Mouse (Mus musculus): ENCODE measurements at regions not wholly inside any gene's neighbourhood (a gene's known extent, or its start where the extent isn't known, plus 50 kb on each side); places are given as distances from the start of the nearest gene placed in this dataset.
"Not testable (repeated sequence)": the region's sequence is repeated elsewhere in the genome, so short reads cannot be mapped to it uniquely, and the experiment has no call there.

DNA sequence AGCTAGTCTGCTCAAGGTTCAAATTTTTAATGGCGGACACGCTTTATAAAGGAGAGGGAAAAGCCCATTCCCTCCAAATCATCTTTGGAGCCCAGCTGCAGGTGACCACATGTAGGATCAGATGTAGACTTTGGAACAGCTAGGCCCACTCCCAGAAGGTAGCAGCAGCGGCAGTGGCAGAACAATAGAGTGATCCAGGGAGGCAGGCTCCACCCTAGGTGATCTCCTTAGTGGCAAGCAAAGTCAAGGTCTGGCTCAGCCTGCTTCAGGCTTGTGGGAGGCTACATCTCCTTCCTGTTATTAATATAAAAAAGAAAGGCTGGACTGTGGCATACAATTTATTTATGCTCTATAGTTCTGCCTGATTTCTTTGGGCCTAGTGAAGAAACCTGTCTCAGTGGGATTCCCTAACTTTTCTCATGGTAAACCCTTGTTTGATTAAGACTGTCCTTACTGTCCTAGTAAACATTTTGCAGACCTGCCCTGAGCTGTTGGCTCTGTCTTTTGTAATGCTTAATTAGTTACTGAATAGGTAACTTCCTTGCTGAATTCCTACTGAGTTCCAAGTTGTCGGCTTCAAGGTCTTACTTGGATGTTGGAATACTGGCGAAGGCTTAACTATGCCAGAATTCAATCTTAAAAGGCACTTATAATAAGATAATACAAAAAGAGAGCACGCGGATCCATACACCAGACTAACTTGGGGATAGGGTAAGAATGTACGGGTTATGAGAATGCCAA, 169.6 kb downstream of the Car2 start:
- not testable (repeated sequence) for H3K9me3 ChIP-seq; H3K4me1 ChIP-seq; H3K27me3 ChIP-seq (ENCODE audit: insufficient read depth, poor library complexity, severe bottlenecking); DNase-seq (ENCODE audit: low spot score); H3K27ac ChIP-seq; H3K36me3 ChIP-seq; H3K4me3 ChIP-seq
- 87% methylated on average over 8 of the region's 8 CpGs for WGBS

DNA sequence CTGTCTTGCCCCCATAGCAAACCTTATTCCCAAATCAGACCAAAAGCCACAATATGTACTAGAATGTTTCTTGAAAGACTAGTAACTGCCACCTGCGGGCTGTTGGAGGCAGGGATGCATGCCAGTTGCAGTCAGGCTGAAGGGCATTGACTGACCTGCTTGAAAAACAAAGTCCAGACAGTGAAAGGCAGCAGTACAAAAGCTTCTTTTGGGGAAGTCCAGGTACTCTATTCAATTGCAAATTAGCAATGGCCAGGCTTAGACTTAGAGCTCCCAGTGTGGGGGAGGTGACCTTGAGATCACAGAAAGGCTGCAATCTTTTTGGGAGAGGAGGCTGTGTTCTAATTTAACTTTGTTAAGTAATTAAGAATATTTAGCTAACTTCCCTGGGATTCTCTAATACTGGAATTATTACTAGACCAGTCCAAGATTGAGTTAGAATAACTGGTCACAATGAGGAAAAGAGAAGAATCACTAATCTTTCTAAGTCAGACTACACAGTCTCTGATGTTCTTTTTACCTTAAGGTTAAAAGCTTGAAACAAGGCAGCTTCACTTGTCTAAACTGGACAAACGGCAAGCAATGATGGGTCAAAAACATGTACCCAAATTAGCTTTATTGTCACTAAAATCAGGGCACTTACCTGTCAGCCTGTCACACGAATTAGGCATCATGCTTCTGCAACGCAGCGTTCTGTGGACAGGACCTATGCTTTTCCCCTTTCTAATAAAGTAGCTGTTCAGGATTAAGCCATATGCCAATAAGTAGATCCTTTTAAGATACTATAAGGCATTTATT, 170.9 kb downstream of the Car2 start:
- H3K27ac ChIP-seq; DNase-seq (ENCODE audit: low spot score); H3K4me1 ChIP-seq; H3K4me3 ChIP-seq; H3K27me3 ChIP-seq (ENCODE audit: insufficient read depth, poor library complexity, severe bottlenecking); H3K9me3 ChIP-seq; H3K36me3 ChIP-seq: not testable (repeated sequence)
- WGBS = 88% methylated on average over 5 of the region's 5 CpGs

DNA sequence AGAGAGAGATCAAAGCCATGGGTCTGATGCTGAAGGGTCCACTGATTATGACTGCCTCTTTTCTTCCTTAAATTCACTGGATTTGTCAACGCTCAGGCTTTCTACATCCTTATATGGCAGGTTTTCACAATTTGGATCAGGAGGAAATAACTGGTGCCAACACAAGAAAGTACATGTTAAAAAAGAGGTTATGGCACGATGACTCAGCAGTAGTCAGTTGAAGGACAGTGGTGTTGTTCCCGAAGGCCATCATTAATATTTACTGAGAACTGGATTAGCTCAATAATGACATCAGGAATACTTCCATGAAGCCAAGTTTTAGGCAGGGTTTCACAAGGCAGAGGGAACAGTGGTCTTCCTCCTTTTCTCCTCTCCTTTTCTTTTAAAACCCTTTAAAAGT, 179.6 kb downstream of the Car2 start:
- Histone ChIP-seq H3K27me3 (ENCODE audit: insufficient read depth, poor library complexity, severe bottlenecking) (no peaks in the 10 kb centered on the region), H3K4me3 (no peak overlapping the region), H3K4me1 (no peaks in the 10 kb centered on the region), H3K36me3 (no peaks in the 10 kb centered on the region), H3K9me3 (no peaks in the 10 kb centered on the region), H3K27ac (no peak overlapping the region)
- no peak for DNase-seq (ENCODE audit: low spot score)
- WGBS = 84% methylated on average over 3 of the region's 3 CpGs

GRCm38 (mm10) chr3:15068256-15068655, 182.2 kb downstream of the Car2 start:
- H3K4me1 ChIP-seq = no peaks in the 10 kb centered on the region
- no peaks in the 10 kb centered on the region for H3K27me3 ChIP-seq (ENCODE audit: insufficient read depth, poor library complexity, severe bottlenecking)
- no peak overlapping the region for H3K4me3 ChIP-seq
- H3K27ac ChIP-seq = no peak overlapping the region
- no peaks in the 10 kb centered on the region for H3K9me3 ChIP-seq
- 65% methylated on average over 3 of the region's 3 CpGs for WGBS
- no peak for DNase-seq (ENCODE audit: low spot score)
- no peaks in the 10 kb centered on the region for H3K36me3 ChIP-seq

- no peaks in the 10 kb centered on the region for H3K4me1 ChIP-seq
- H3K4me3 ChIP-seq = no peak overlapping the region
- H3K27ac ChIP-seq = no peak overlapping the region
- WGBS = 69% methylated on average over 6 of the region's 6 CpGs
- no peaks in the 10 kb centered on the region for H3K27me3 ChIP-seq (ENCODE audit: insufficient read depth, poor library complexity, severe bottlenecking)
- DNase-seq (ENCODE audit: low spot score) = no peak
- H3K36me3 ChIP-seq = no peaks in the 10 kb centered on the region
- no peaks in the 10 kb centered on the region for H3K9me3 ChIP-seq
These were observed 185.2 kb downstream of the Car2 start for GRCm38 (mm10) chr3:15071030-15071883.

GRCm38 (mm10) chr3:15073405-15073804, 187.3 kb downstream of the Car2 start:
- Histone ChIP-seq H3K36me3 (no peaks in the 10 kb centered on the region), H3K9me3 (no peaks in the 10 kb centered on the region), H3K27ac (no peak overlapping the region), H3K4me1 (no peaks in the 10 kb centered on the region), H3K27me3 (ENCODE audit: insufficient read depth, poor library complexity, severe bottlenecking) (no peaks in the 10 kb centered on the region), H3K4me3 (no peak overlapping the region)
- WGBS = 81% methylated on average over 2 of the region's 2 CpGs
- DNase-seq (ENCODE audit: low spot score) = no peak

DNA sequence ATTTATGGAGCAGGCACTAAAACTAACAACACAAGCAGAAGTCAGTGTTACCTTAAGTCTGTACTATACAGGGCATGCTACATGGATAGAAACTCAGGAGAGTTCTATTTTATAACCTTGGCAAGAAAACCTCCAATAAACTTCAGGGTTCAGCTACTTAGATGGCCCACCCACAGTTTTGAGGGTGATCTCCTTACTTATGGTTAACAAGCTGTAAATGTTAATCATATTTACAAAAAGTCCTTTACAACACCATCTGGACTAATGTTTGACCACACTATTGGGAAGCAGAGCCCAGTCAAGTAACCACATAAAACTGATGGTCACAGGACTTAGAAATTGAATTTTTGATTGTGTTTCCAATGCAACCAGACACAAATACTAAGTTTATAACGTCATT, 187.8 kb downstream of the Car2 start:
- WGBS = 58% methylated on average over 1 of the region's 1 CpGs
- no peak for DNase-seq (ENCODE audit: low spot score)
- Histone ChIP-seq H3K27ac (no peak overlapping the region), H3K9me3 (no peaks in the 10 kb centered on the region), H3K27me3 (ENCODE audit: insufficient read depth, poor library complexity, severe bottlenecking) (no peaks in the 10 kb centered on the region), H3K4me3 (no peak overlapping the region), H3K36me3 (no peaks in the 10 kb centered on the region), H3K4me1 (no peaks in the 10 kb centered on the region)

DNA sequence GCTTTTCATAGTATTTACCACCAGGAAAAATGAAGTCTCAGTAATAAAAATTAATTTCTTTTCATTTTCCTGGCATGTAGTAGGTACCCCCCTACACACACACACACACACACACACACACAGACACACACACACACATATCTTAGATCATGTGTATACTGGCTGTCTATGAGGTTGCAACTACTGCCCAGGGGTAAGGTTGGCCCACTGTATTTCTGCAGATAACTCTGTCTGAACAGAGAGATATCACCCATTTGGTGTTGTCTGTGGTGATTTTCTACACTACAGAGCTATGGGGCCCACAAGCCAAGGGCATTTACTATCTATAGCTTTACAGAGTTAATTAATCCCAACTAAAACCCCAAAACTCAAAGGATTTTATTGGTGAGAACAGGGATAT, 188.9 kb downstream of the Car2 start:
- Histone ChIP-seq H3K27me3 (ENCODE audit: insufficient read depth, poor library complexity, severe bottlenecking) (no peaks in the 10 kb centered on the region), H3K27ac (no peak overlapping the region), H3K4me3 (no peak overlapping the region), H3K4me1 (no peaks in the 10 kb centered on the region), H3K36me3 (no peaks in the 10 kb centered on the region), H3K9me3 (no peaks in the 10 kb centered on the region)
- no peak for DNase-seq (ENCODE audit: low spot score)

DNA sequence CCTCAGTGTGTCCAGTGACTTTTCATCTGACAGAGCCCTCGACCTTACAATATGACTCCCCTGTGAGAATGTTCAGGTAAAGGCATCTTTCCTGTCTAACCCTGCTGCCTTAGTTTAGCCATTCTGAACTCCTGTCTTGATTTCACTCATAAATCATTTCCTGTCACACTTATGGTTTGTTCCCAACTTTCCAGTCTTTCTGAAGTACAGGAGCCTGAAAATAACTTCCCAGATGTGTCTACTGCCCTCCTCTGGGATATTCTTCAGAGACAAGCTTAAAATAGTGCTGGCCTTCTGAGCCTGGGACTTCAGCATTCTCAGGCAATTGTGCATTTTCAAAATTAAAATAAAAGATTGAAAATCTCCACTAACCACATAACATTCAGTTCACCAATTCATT, 204.1 kb downstream of the Car2 start:
- DNase-seq (ENCODE audit: low spot score) = no peak
- Histone ChIP-seq H3K4me1 (no peaks in the 10 kb centered on the region), H3K9me3 (no peaks in the 10 kb centered on the region), H3K27ac (no peak overlapping the region), H3K36me3 (no peaks in the 10 kb centered on the region), H3K4me3 (no peak overlapping the region), H3K27me3 (ENCODE audit: insufficient read depth, poor library complexity, severe bottlenecking) (no peaks in the 10 kb centered on the region)
- WGBS = 73% methylated on average over 1 of the region's 1 CpGs

DNA sequence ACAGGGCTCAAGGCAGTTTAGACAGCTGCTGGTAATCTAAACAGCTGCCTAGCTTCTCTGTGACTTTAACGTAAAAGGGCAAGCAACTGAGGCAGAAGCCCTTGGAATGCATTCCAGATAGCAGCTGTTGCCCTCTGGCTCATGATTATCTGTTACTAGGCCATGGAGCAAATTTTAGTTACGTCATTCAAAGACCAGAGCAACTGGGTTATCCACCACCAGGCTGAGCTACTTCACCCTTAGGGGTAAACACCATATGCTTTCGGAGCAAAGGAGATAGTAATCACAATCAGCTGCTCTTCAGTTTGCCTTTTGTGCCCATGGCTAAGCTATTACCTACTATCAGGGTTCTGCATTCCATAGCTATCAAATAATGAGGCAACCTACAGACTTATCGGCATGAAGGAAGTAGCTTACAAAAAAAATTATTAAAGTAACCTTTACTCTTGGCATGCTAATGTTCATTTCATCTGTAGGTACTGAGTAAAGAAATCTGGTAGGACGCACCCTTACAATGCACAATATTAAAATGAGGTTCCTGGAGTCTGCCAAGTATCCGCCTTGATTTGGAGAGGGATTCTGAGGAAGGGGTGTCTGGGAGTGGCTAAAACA, 212.2 kb downstream of the Car2 start:
- 42% methylated on average over 6 of the region's 6 CpGs for WGBS
- no peak for DNase-seq (ENCODE audit: low spot score)
- Histone ChIP-seq H3K4me1 (no peaks in the 10 kb centered on the region), H3K27ac (no peak overlapping the region), H3K4me3 (no peak overlapping the region), H3K36me3 (no peaks in the 10 kb centered on the region), H3K9me3 (no peaks in the 10 kb centered on the region), H3K27me3 (ENCODE audit: insufficient read depth, poor library complexity, severe bottlenecking) (no peaks in the 10 kb centered on the region)

- no peak overlapping the region for H3K27ac ChIP-seq
- DNase-seq (ENCODE audit: low spot score) = no peak
- H3K9me3 ChIP-seq = no peaks in the 10 kb centered on the region
- H3K36me3 ChIP-seq = no peaks in the 10 kb centered on the region
- H3K4me1 ChIP-seq = no peaks in the 10 kb centered on the region
- no peak overlapping the region for H3K4me3 ChIP-seq
- no peaks in the 10 kb centered on the region for H3K27me3 ChIP-seq (ENCODE audit: insufficient read depth, poor library complexity, severe bottlenecking)
These were observed 212.9 kb downstream of the Car2 start for GRCm38 (mm10) chr3:15098981-15099380.

- Histone ChIP-seq H3K27ac (no peak overlapping the region), H3K4me3 (no peak overlapping the region), H3K36me3 (no peaks in the 10 kb centered on the region), H3K27me3 (ENCODE audit: insufficient read depth, poor library complexity, severe bottlenecking) (no peaks in the 10 kb centered on the region), H3K9me3 (no peaks in the 10 kb centered on the region), H3K4me1 (no peaks in the 10 kb centered on the region)
- WGBS = 63% methylated on average over 4 of the region's 4 CpGs
- DNase-seq (ENCODE audit: low spot score) = no peak
These were observed 219.6 kb downstream of the Car2 start for GRCm38 (mm10) chr3:15105627-15106026.

DNA sequence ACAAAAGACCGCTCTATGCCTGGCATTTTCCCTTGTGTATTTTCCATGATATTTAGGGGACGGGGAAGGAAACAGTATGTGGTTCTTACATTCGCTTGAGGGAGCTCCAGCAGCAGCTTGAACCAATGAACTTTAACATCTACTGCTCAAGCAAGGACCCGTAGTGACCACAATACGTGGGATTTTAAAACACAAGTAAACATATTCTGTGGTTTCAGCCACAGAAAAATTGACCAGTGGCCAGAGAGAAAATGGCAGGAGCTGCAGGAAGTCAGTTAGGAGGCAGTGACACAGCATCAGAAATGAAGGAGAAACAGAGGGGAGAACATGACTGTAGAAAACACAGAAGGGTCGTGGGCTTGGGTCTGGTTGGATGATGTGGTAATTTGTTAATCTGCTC, 220.2 kb downstream of the Car2 start:
- no peak for DNase-seq (ENCODE audit: low spot score)
- H3K36me3 ChIP-seq = no peaks in the 10 kb centered on the region
- H3K27ac ChIP-seq = no peak overlapping the region
- H3K9me3 ChIP-seq = no peaks in the 10 kb centered on the region
- WGBS = 85% methylated on average over 6 of the region's 6 CpGs
- no peaks in the 10 kb centered on the region for H3K27me3 ChIP-seq (ENCODE audit: insufficient read depth, poor library complexity, severe bottlenecking)
- no peaks in the 10 kb centered on the region for H3K4me1 ChIP-seq
- H3K4me3 ChIP-seq = no peak overlapping the region
